Mouse (Mus musculus) stomach, postnatal 0 days (tissue): ENCODE results near the gene Prpf3. TPM values are rescaled to one million over a fixed set of nuclear protein-coding genes. Genes with fewer than 3 reads are reported as not detected.
"Not testable (repeated sequence)": the region's sequence is repeated elsewhere in the genome, so short reads cannot be mapped to it uniquely, and the experiment has no call there.

Experiments
- ATAC-seq: fragments of 200-750 bp; cut with Nextera tagmentation; 2 replicates; pipeline ENCODE4 v1.8.0; 2017; ENCODE audit not compliant: low FRiP score, low TSS enrichment
- DNase-seq: peaks from one replicate; pipeline ENCODE4 v3.0.0-alpha.2; 2016; ENCODE audit warnings: low spot score
- H3K27ac ChIP-seq: fragments of 300-500 bp; sonication (generic); replicated peaks from 2 replicates; pipeline ENCODE4 v1.5.1; 2014; ENCODE audit warnings: mild to moderate bottlenecking, control low read depth
- H3K27me3 ChIP-seq: fragments of 300-500 bp; sonication (generic); 2 replicates; pipeline ENCODE4 v1.6.1; 2014; ENCODE audit warnings: low read length; ENCODE audit not compliant: control insufficient read depth, insufficient read depth
- H3K36me3 ChIP-seq: fragments of 300-500 bp; sonication (generic); 2 replicates; pipeline ENCODE4 v1.6.1; 2014; ENCODE audit warnings: low read length, mixed read lengths; ENCODE audit not compliant: control insufficient read depth, insufficient read depth
- H3K4me1 ChIP-seq: fragments of 300-500 bp; sonication (generic); replicated peaks from 2 replicates; pipeline ENCODE4 v1.6.1; 2014; ENCODE audit warnings: antibody characterized with exemption; ENCODE audit not compliant: control insufficient read depth, insufficient read depth
- H3K4me2 ChIP-seq: fragments of 300-500 bp; sonication (generic); replicated peaks from 2 replicates; pipeline ENCODE4 v1.6.1; 2014; ENCODE audit warnings: low read depth, mild to moderate bottlenecking, control low read depth, moderate library complexity
- H3K4me3 ChIP-seq: fragments of 300-500 bp; sonication (generic); 2 replicates; pipeline ENCODE4 v1.5.1; 2014; ENCODE audit warnings: low read depth, low read length, control low read depth
- H3K9ac ChIP-seq: fragments of 300-500 bp; sonication (generic); 2 replicates; pipeline ENCODE4 v1.6.1; 2014; ENCODE audit warnings: mild to moderate bottlenecking, low read length, control low read depth, mixed read lengths
- H3K9me3 ChIP-seq: fragments of 300-500 bp; sonication (generic); 2 replicates; pipeline ENCODE4 v1.6.1; 2016; ENCODE audit warnings: low read length; ENCODE audit not compliant: control insufficient read depth
- CTCF ChIP-seq: IDR thresholded peaks from 2 replicates; pipeline ENCODE4 v1.5.1; 2016; ENCODE audit warnings: antibody characterized with exemption, low read depth, mild to moderate bottlenecking, moderate library complexity
- EP300 ChIP-seq: optimal IDR thresholded peaks from 2 replicates; pipeline ENCODE3; 2016; ENCODE audit warnings: antibody characterized with exemption
- WGBS: fragments of 180-500 bp; shearing (Covaris S2); extraction: QIAGEN DNeasy Blood & Tissue Kit; methylation state at CpG from one replicate; pipeline ENCODE4 v1.1.7; 2014; 5-methylcytosine and 5-hydroxymethylcytosine counted together
- polyA plus RNA-seq: library from polyadenylated mRNA; unstranded; fragments of >200 nt; fragmentation: Nextera tagmentation; extraction: Ambion mirVana; gene quantifications from 2 replicates; pipeline ENCODE4 v1.2.1, GENCODE M21; 2015

Gene Prpf3
- polyA plus RNA-seq, 1 experiment from 2014 or later, result 13.8 TPM

- H3K36me3 ChIP-seq, result no peaks in the 10 kb centered on the region
- no peak overlapping the region for H3K4me3 ChIP-seq
- H3K27ac ChIP-seq, result no peak overlapping the region
- no peak for DNase-seq
- 72% methylated on average over 3 of the region's 3 CpGs for WGBS
- H3K9me3 ChIP-seq, result no peaks in the 10 kb centered on the region
- H3K27me3 ChIP-seq, result no peaks in the 10 kb centered on the region
- TF ChIP-seq EP300 (no peak), CTCF (no peak)
- H3K4me1 ChIP-seq, result no peaks in the 10 kb centered on the region
- H3K4me2 ChIP-seq, result no peak overlapping the region; the same call in 1 of the 2 replicates
- no peak overlapping the region for H3K9ac ChIP-seq
- no peak for ATAC-seq
Measured at GRCm38 (mm10) chr3:95816681-95817080, 39.0 kb downstream of the Prpf3 start.

GRCm38 (mm10) chr3:95808384-95808783 lies 47.3 kb downstream of the Prpf3 start:
- no peak for DNase-seq
- Histone ChIP-seq H3K4me1 (no peaks in the 10 kb centered on the region), H3K36me3 (peaks cover 3% of the 10 kb centered on the region; the same call in 1 of the 2 replicates), H3K27me3 (no peaks in the 10 kb centered on the region; the same call in 1 of the 2 replicates), H3K4me3 (no peak overlapping the region), H3K4me2 (no peak overlapping the region), H3K27ac (no peak overlapping the region), H3K9me3 (no peaks in the 10 kb centered on the region), H3K9ac (no peak overlapping the region)
- no peak for ATAC-seq
- TF ChIP-seq CTCF, result no peak
- 50% methylated on average over 2 of the region's 2 CpGs for WGBS

GRCm38 (mm10) chr3:95807630-95808029 lies 48.1 kb downstream of the Prpf3 start:
- not testable (repeated sequence) for H3K27ac ChIP-seq, H3K9me3 ChIP-seq, H3K4me3 ChIP-seq, H3K4me1 ChIP-seq, H3K27me3 ChIP-seq, H3K9ac ChIP-seq, ATAC-seq, H3K36me3 ChIP-seq, DNase-seq, H3K4me2 ChIP-seq
- 0 out of 2 replicates have a peak, but pooled peaks have one; percentile 1 for TF ChIP-seq CTCF
- WGBS, result 100% methylated on average over 3 of the region's 6 CpGs

- Histone ChIP-seq H3K4me3 (no peak overlapping the region), H3K4me1 (no peaks in the 10 kb centered on the region), H3K36me3 (peaks cover 3% of the 10 kb centered on the region; the same call in 1 of the 2 replicates), H3K9ac (no peak overlapping the region), H3K9me3 (no peaks in the 10 kb centered on the region), H3K27me3 (no peaks in the 10 kb centered on the region; the same call in 1 of the 2 replicates), H3K27ac (no peak overlapping the region), H3K4me2 (no peak overlapping the region)
- ATAC-seq, result no peak
- no peak for TF ChIP-seq EP300
- no peak for TF ChIP-seq CTCF
- 53% methylated on average over 1 of the region's 1 CpGs for WGBS
- DNase-seq, result no peak
Measured at GRCm38 (mm10) chr3:95806677-95807076, 49.0 kb downstream of the Prpf3 start.

GRCm38 (mm10) chr3:95803851-95804250 lies 51.8 kb downstream of the Prpf3 start:
- H3K4me3 ChIP-seq, result no peak overlapping the region
- no peak overlapping the region for H3K4me2 ChIP-seq
- no peak overlapping the region for H3K9ac ChIP-seq
- H3K36me3 ChIP-seq, result peaks cover 3% of the 10 kb centered on the region; the same call in 1 of the 2 replicates
- H3K27ac ChIP-seq, result no peak overlapping the region
- WGBS, result 93% methylated on average over 4 of the region's 4 CpGs
- H3K9me3 ChIP-seq, result no peaks in the 10 kb centered on the region
- DNase-seq (no peak), ATAC-seq (no peak)
- H3K4me1 ChIP-seq, result no peaks in the 10 kb centered on the region
- H3K27me3 ChIP-seq, result no peaks in the 10 kb centered on the region; the same call in 1 of the 2 replicates
- TF ChIP-seq EP300, result no peak
- TF ChIP-seq CTCF, result no peak

- H3K27ac ChIP-seq, result no peak overlapping the region
- no peaks in the 10 kb centered on the region for H3K36me3 ChIP-seq
- no peaks in the 10 kb centered on the region for H3K9me3 ChIP-seq
- 71% methylated on average over 4 of the region's 4 CpGs for WGBS
- H3K4me3 ChIP-seq, result no peak overlapping the region
- ATAC-seq, result no peak
- no peak for DNase-seq
- H3K9ac ChIP-seq, result no peak overlapping the region
- H3K4me2 ChIP-seq, result no peak overlapping the region
- TF ChIP-seq EP300 (no peak), CTCF (no peak)
- H3K27me3 ChIP-seq, result no peaks in the 10 kb centered on the region
- H3K4me1 ChIP-seq, result no peaks in the 10 kb centered on the region
Measured at GRCm38 (mm10) chr3:95798756-95799155, 56.9 kb downstream of the Prpf3 start.
